Mouse (Mus musculus) forebrain, embryonic 11.5 days (tissue): Measurements from ENCODE around the gene Il5ra. TPM values are rescaled to one million over a fixed set of nuclear protein-coding genes. Genes with fewer than 3 reads are reported as not detected.

Experiments
- ATAC-seq: fragments of 200-750 bp; cut with Nextera tagmentation; replicated peaks from 2 replicates; pipeline ENCODE4 v1.8.0; 2017; ENCODE audit warnings: moderate TSS enrichment; ENCODE audit not compliant: low FRiP score
- DNase-seq: peaks from one replicate; pipeline ENCODE4 v3.0.0-alpha.2; 2017; ENCODE audit warnings: low spot score
- H3K27ac ChIP-seq: fragments of 300-500 bp; sonication (generic); 2 replicates; pipeline ENCODE4 v1.5.1; 2014; ENCODE audit warnings: low read depth, low read length
- H3K27me3 ChIP-seq: fragments of 300-500 bp; sonication (generic); 2 replicates; pipeline ENCODE4 v1.6.1; 2014; ENCODE audit warnings: mild to moderate bottlenecking, low read length, mixed read lengths; ENCODE audit not compliant: control insufficient read depth, insufficient read depth
- H3K36me3 ChIP-seq: fragments of 300-500 bp; sonication (generic); 2 replicates; pipeline ENCODE4 v1.6.1; 2014; ENCODE audit warnings: mild to moderate bottlenecking, low read length, moderate library complexity, mixed read lengths; ENCODE audit not compliant: control insufficient read depth, insufficient read depth
- H3K4me1 ChIP-seq: fragments of 300-500 bp; sonication (generic); replicated peaks from 2 replicates; pipeline ENCODE4 v1.6.1; 2014; ENCODE audit warnings: low read length, mixed read lengths; ENCODE audit not compliant: control insufficient read depth, insufficient read depth
- H3K4me2 ChIP-seq: fragments of 300-500 bp; sonication (generic); 2 replicates; pipeline ENCODE4 v1.6.1; 2014; ENCODE audit warnings: low read depth, mild to moderate bottlenecking, low read length, moderate library complexity, mixed read lengths; ENCODE audit not compliant: severe bottlenecking
- H3K4me3 ChIP-seq: fragments of 300-500 bp; sonication (generic); 2 replicates; pipeline ENCODE4 v1.5.1; 2014; ENCODE audit warnings: low read depth, low read length
- H3K9ac ChIP-seq: fragments of 300-500 bp; sonication (generic); 2 replicates; pipeline ENCODE4 v1.6.1; 2014; ENCODE audit warnings: low read length
- H3K9me3 ChIP-seq: fragments of 300-500 bp; sonication (generic); 2 replicates; pipeline ENCODE4 v1.6.1; 2016; ENCODE audit warnings: low read length, mixed read lengths; ENCODE audit not compliant: control insufficient read depth
- WGBS: fragments of 180-500 bp; shearing (Covaris S2); extraction: QIAGEN DNeasy Blood & Tissue Kit; methylation state at CpG from one replicate; pipeline ENCODE4 v1.1.7; 2014; 5-methylcytosine and 5-hydroxymethylcytosine counted together
- polyA plus RNA-seq: library from polyadenylated mRNA; unstranded; fragments of >200 nt; fragmentation: Nextera tagmentation; extraction: Ambion mirVana; gene quantifications from 2 replicates; pipeline ENCODE4 v1.2.1, GENCODE M21; 2014

Gene Il5ra
- polyA plus RNA-seq, 1 experiment from 2014 or later = not detected

GRCm38 (mm10) chr6:106769290-106769866 is 20.5 kb upstream of the Il5ra start:
- Histone ChIP-seq H3K4me1 (peaks cover 3% of the 10 kb centered on the region; the same call in 1 of the 2 replicates), H3K27me3 (no peaks in the 10 kb centered on the region), H3K9me3 (no peaks in the 10 kb centered on the region), H3K4me2 (peak overlapping the region; percentile 75), H3K36me3 (no peaks in the 10 kb centered on the region), H3K4me3 (peak overlapping the region; percentile 83), H3K9ac (peak overlapping the region; percentile 76), H3K27ac (no peak overlapping the region)
- DNase-seq (no peak), ATAC-seq (peak; percentile 77)
- WGBS = 2% methylated on average over 33 of the region's 33 CpGs

GRCm38 (mm10) chr6:106768640-106769289 is 19.9 kb upstream of the Il5ra start, which contains the start of gene Trnt1:
TSS of gene Trnt1 (plus strand) at chr6:106769120.
- no peak within 1 kb of the TSS for H3K27ac ChIP-seq
- WGBS = 9% methylated on average over 35 of the region's 35 CpGs
- H3K27me3 ChIP-seq = no peaks in the 10 kb centered on the region
- DNase-seq (peak; percentile 98), ATAC-seq (peak; percentile 100)
- H3K9ac ChIP-seq = peak within 1 kb of the TSS; percentile 76
- peaks cover 3% of the 10 kb centered on the region; the same call in 1 of the 2 replicates for H3K4me1 ChIP-seq
- no peaks in the 10 kb centered on the region for H3K36me3 ChIP-seq
- peak within 1 kb of the TSS; percentile 75 for H3K4me2 ChIP-seq
- peak within 1 kb of the TSS; percentile 83 for H3K4me3 ChIP-seq
- no peaks in the 10 kb centered on the region for H3K9me3 ChIP-seq

- H3K9ac ChIP-seq = no peak overlapping the region
- no peaks in the 10 kb centered on the region for H3K36me3 ChIP-seq
- ATAC-seq (no peak), DNase-seq (no peak)
- H3K4me2 ChIP-seq = no peak overlapping the region
- H3K4me1 ChIP-seq = peaks cover 3% of the 10 kb centered on the region; the same call in 1 of the 2 replicates
- H3K4me3 ChIP-seq = no peak overlapping the region
- no peak overlapping the region for H3K27ac ChIP-seq
- H3K27me3 ChIP-seq = no peaks in the 10 kb centered on the region
- WGBS = 78% methylated on average over 4 of the region's 4 CpGs
- no peaks in the 10 kb centered on the region for H3K9me3 ChIP-seq
These were observed 17.9 kb upstream of the Il5ra start for GRCm38 (mm10) chr6:106766774-106767173.

- no peak overlapping the region for H3K9ac ChIP-seq
- H3K4me3 ChIP-seq = no peak overlapping the region
- DNase-seq (no peak), ATAC-seq (no peak)
- H3K4me2 ChIP-seq = no peak overlapping the region
- WGBS = 90% methylated on average over 1 of the region's 1 CpGs
- no peak overlapping the region for H3K27ac ChIP-seq
- no peaks in the 10 kb centered on the region for H3K27me3 ChIP-seq
- peaks cover 3% of the 10 kb centered on the region; the same call in 1 of the 2 replicates for H3K4me1 ChIP-seq
- no peaks in the 10 kb centered on the region for H3K36me3 ChIP-seq
- H3K9me3 ChIP-seq = no peaks in the 10 kb centered on the region
These were observed 17.1 kb upstream of the Il5ra start for GRCm38 (mm10) chr6:106765892-106766291.

- Histone ChIP-seq H3K27ac (no peak overlapping the region), H3K27me3 (no peaks in the 10 kb centered on the region), H3K4me3 (no peak overlapping the region), H3K9me3 (no peaks in the 10 kb centered on the region), H3K4me2 (no peak overlapping the region), H3K9ac (no peak overlapping the region), H3K36me3 (no peaks in the 10 kb centered on the region), H3K4me1 (no peaks in the 10 kb centered on the region)
- DNase-seq (no peak), ATAC-seq (no peak)
- WGBS = 77% methylated on average over 1 of the region's 1 CpGs
These were observed 12.6 kb upstream of the Il5ra start for GRCm38 (mm10) chr6:106761486-106761885.

GRCm38 (mm10) chr6:106760473-106761218 is 11.8 kb upstream of the Il5ra start:
- no peaks in the 10 kb centered on the region for H3K36me3 ChIP-seq
- H3K9me3 ChIP-seq = no peaks in the 10 kb centered on the region
- H3K9ac ChIP-seq = no peak overlapping the region
- H3K27me3 ChIP-seq = no peaks in the 10 kb centered on the region
- H3K4me1 ChIP-seq = no peaks in the 10 kb centered on the region
- no peak overlapping the region for H3K4me3 ChIP-seq
- 88% methylated on average over 3 of the region's 3 CpGs for WGBS
- ATAC-seq = no peak
- no peak for DNase-seq
- H3K27ac ChIP-seq = no peak overlapping the region
- H3K4me2 ChIP-seq = no peak overlapping the region

GRCm38 (mm10) chr6:106758299-106758698 is 9.5 kb upstream of the Il5ra start:
- no peak for DNase-seq
- WGBS = 88% methylated on average over 3 of the region's 3 CpGs

GRCm38 (mm10) chr6:106750291-106750690 is 1.5 kb upstream of the Il5ra start:
- H3K9ac ChIP-seq = no peak overlapping the region
- H3K4me2 ChIP-seq = no peak overlapping the region
- H3K27me3 ChIP-seq = no peaks in the 10 kb centered on the region
- ATAC-seq (no peak), DNase-seq (no peak)
- WGBS = 89% methylated on average over 7 of the region's 7 CpGs
- H3K4me1 ChIP-seq = no peaks in the 10 kb centered on the region
- no peak overlapping the region for H3K4me3 ChIP-seq
- no peak overlapping the region for H3K27ac ChIP-seq
- no peaks in the 10 kb centered on the region for H3K9me3 ChIP-seq
- H3K36me3 ChIP-seq = no peaks in the 10 kb centered on the region

More at GRCm38 (mm10) chr6:106758299-106758698, 9.5 kb upstream of the Il5ra start:
- no peak overlapping the region for H3K9ac ChIP-seq
- no peak overlapping the region for H3K27ac ChIP-seq
- no peaks in the 10 kb centered on the region for H3K4me1 ChIP-seq
- H3K36me3 ChIP-seq = no peaks in the 10 kb centered on the region
- H3K4me3 ChIP-seq = no peak overlapping the region
- no peak for ATAC-seq
- no peaks in the 10 kb centered on the region for H3K27me3 ChIP-seq
- H3K4me2 ChIP-seq = no peak overlapping the region
- H3K9me3 ChIP-seq = no peaks in the 10 kb centered on the region
